Mouse (Mus musculus) forebrain, embryonic 11.5 days (tissue): ENCODE measurements around the gene Rasal2. TPM values are rescaled to one million over a fixed set of nuclear protein-coding genes. Genes with fewer than 3 reads are reported as not detected.
A peak's percentile ranks its signal among the peaks of the same experiment; 100 is the strongest.

Experiments used
- ATAC-seq: fragments of 200-750 bp; cut with Nextera tagmentation; replicated peaks from 2 replicates; pipeline ENCODE4 v1.8.0; 2017; ENCODE audit warnings: moderate TSS enrichment; ENCODE audit not compliant: low FRiP score
- DNase-seq: peaks from one replicate; pipeline ENCODE4 v3.0.0-alpha.2; 2017; ENCODE audit warnings: low spot score
- H3K27ac ChIP-seq: fragments of 300-500 bp; sonication (generic); 2 replicates; pipeline ENCODE4 v1.5.1; 2014; ENCODE audit warnings: low read depth, low read length
- H3K27me3 ChIP-seq: fragments of 300-500 bp; sonication (generic); 2 replicates; pipeline ENCODE4 v1.6.1; 2014; ENCODE audit warnings: mild to moderate bottlenecking, low read length, mixed read lengths; ENCODE audit not compliant: control insufficient read depth, insufficient read depth
- H3K36me3 ChIP-seq: fragments of 300-500 bp; sonication (generic); 2 replicates; pipeline ENCODE4 v1.6.1; 2014; ENCODE audit warnings: mild to moderate bottlenecking, low read length, moderate library complexity, mixed read lengths; ENCODE audit not compliant: control insufficient read depth, insufficient read depth
- H3K4me1 ChIP-seq: fragments of 300-500 bp; sonication (generic); replicated peaks from 2 replicates; pipeline ENCODE4 v1.6.1; 2014; ENCODE audit warnings: low read length, mixed read lengths; ENCODE audit not compliant: control insufficient read depth, insufficient read depth
- H3K4me2 ChIP-seq: fragments of 300-500 bp; sonication (generic); 2 replicates; pipeline ENCODE4 v1.6.1; 2014; ENCODE audit warnings: low read depth, mild to moderate bottlenecking, low read length, moderate library complexity, mixed read lengths; ENCODE audit not compliant: severe bottlenecking
- H3K4me3 ChIP-seq: fragments of 300-500 bp; sonication (generic); 2 replicates; pipeline ENCODE4 v1.5.1; 2014; ENCODE audit warnings: low read depth, low read length
- H3K9ac ChIP-seq: fragments of 300-500 bp; sonication (generic); 2 replicates; pipeline ENCODE4 v1.6.1; 2014; ENCODE audit warnings: low read length
- H3K9me3 ChIP-seq: fragments of 300-500 bp; sonication (generic); 2 replicates; pipeline ENCODE4 v1.6.1; 2016; ENCODE audit warnings: low read length, mixed read lengths; ENCODE audit not compliant: control insufficient read depth
- WGBS: fragments of 180-500 bp; shearing (Covaris S2); extraction: QIAGEN DNeasy Blood & Tissue Kit; methylation state at CpG from one replicate; pipeline ENCODE4 v1.1.7; 2014; 5-methylcytosine and 5-hydroxymethylcytosine counted together
- polyA plus RNA-seq: library from polyadenylated mRNA; unstranded; fragments of >200 nt; fragmentation: Nextera tagmentation; extraction: Ambion mirVana; gene quantifications from 2 replicates; pipeline ENCODE4 v1.2.1, GENCODE M21; 2014

Rasal2 gene
- polyA plus RNA-seq, 1 experiment from 2014 or later: 15.4 TPM

DNA sequence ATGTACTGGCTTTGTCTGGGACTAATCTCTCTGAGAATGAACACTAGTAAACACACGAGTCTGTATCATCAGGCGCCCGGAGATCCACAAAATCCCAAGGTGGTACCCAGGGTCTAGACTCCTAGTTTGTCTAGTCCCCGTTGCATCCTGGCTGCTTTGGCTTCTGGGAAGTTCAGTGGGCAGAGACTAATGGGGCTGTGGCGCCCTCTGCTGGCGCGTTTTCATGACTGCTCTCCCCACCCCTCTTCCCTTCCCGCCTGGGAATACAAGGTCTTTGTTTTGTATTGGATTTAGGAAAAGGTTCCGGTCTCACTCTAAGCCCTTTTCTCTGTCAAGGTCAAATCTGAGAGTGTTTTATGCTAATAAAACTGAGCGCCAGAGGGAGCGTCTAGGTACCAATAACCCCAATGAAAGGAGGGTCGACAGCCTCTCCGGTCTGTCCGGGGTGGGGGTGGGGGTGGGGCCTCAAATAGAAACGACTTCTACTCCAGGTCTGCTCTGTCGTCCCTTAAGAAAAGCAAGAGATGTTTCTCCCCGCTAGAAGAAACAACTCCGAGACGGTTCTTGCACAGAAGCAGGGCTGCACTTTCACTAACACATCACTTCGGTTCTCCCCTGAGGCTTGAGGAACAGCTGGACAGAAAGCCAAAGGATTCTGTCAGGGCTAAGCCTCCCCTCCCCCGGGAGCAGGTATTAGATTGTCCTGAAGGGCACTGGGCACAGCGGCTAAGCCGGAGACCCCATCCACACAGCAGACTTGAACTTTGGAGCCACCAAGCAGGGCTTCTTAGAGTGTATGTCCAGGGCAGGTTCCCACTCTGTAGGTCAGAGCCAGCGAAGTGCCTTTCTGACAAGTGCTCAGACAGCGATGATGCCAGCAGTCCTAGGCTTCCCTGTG is 326.0 kb downstream of the Rasal2 start:
- 7% methylated on average over 25 of the region's 25 CpGs for WGBS
- Histone ChIP-seq H3K36me3 (no peaks in the 10 kb centered on the region), H3K27ac (no peak overlapping the region), H3K4me1 (no peaks in the 10 kb centered on the region), H3K27me3 (no peaks in the 10 kb centered on the region), H3K4me2 (peak overlapping the region; percentile 60), H3K9me3 (no peaks in the 10 kb centered on the region), H3K9ac (peak overlapping the region; percentile 70), H3K4me3 (peak overlapping the region; percentile 33)
- ATAC-seq: peak; percentile 68
- peak; percentile 91 for DNase-seq

Other genes starting within 250 kb of the Rasal2 start
- 8.4 and 9.4 TPM in 2 replicates for gene Cryzl2, start 46.0 kb upstream of the Rasal2 start, polyA plus RNA-seq
- 0.68 and 0.91 TPM in 2 replicates for gene Sec16b, start 94.1 kb upstream of the Rasal2 start, polyA plus RNA-seq